Mouse (Mus musculus): ENCODE measurements around the gene Hoxc5.

GRCm38 (mm10) chr15:103001370-103001769, 34.1 kb downstream of the Hoxc5 start:
- no peak for TF ChIP-seq CTCF (IDR thresholded peaks at IDR 0.05; ENCODE audit: control insufficient read depth, insufficient read depth, insufficient replicate concordance, low read depth, low read length)
- no peak for TF ChIP-seq POLR2A (IDR thresholded peaks at IDR 0.05; ENCODE audit: control insufficient read depth, low read depth, low read length)

Measured in testis, adult 2 months (tissue).